Mouse (Mus musculus): ENCODE results near the gene Best1. TPM values are rescaled to one million over a fixed set of nuclear protein-coding genes. Genes with fewer than 3 reads are reported as not detected.

Gene Best1
- polyA plus RNA-seq, 1 experiment from 2014 or later = 1.1 TPM

DNA sequence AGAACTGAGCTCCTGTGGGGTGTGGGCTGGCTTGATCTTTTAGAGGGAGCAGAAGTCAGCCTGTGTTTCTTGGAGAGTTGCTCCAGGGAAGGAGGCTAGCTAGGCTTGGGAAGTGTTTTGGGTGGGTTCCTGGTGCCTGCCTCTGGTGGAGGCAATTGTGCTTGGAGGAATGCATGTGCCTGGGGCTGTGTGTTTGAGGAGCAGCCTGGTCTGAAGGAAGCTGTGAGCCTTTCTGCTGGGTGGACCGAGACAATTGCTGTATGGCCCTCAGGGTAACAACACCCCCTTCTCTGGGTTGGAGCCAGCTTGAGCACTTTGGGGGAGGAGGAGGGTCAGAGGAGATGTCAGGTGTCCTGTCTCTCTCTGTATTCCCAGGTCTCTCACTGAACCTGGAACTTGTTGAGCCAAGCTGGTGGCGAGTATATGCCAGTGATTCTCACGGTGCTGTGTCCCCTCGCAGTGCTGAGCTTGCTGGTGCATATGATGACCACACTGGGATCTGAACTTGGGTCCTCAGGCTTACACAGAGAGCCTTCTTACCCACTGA lies 17.9 kb upstream of the Best1 start:
- Histone ChIP-seq H3K4me1 (peaks cover 21% of the 10 kb centered on the region), H3K9me3 (no peaks in the 10 kb centered on the region), H3K27ac (no peak overlapping the region), H3K27me3 (peaks cover 12% of the 10 kb centered on the region; the same call in 1 of the 2 replicates), H3K4me3 (replicated peaks) (peak overlapping the region; percentile 48; the same call in 1 of the 2 replicates), H3K4me2 (peak overlapping the region; percentile 91), H3K9ac (no peak overlapping the region), H3K36me3 (replicated peaks) (no peaks in the 10 kb centered on the region)
- WGBS = 71% methylated on average over 4 of the region's 4 CpGs
- ATAC-seq (ENCODE audit: low FRiP score) = no peak

DNA sequence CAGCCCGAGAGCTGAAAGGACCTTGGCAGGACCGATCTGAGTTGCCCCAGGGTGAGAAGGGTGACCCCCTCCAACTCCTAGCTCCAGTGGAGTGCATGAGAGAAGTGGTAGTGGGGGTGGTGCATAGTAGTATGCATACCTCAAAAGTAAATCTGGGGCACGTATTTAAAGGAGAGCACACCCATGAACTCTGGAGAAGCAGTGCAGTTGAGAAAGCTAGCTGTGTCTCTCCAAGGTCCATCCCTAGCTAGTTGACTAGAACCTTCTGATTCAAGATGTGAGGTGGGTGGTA lies 17.0 kb upstream of the Best1 start:
- Histone ChIP-seq H3K4me3 (replicated peaks) (peak overlapping the region; percentile 48), H3K9ac (peak overlapping the region; percentile 56), H3K4me1 (peaks cover 21% of the 10 kb centered on the region), H3K27me3 (peaks cover 12% of the 10 kb centered on the region; the same call in 1 of the 2 replicates), H3K36me3 (replicated peaks) (no peaks in the 10 kb centered on the region), H3K4me2 (peak overlapping the region; percentile 91), H3K27ac (no peak overlapping the region), H3K9me3 (no peaks in the 10 kb centered on the region)
- WGBS = 5% methylated on average over 3 of the region's 3 CpGs
- 0 out of 2 replicates have a peak, but pooled peaks have one; percentile 4 for ATAC-seq (ENCODE audit: low FRiP score)

DNA sequence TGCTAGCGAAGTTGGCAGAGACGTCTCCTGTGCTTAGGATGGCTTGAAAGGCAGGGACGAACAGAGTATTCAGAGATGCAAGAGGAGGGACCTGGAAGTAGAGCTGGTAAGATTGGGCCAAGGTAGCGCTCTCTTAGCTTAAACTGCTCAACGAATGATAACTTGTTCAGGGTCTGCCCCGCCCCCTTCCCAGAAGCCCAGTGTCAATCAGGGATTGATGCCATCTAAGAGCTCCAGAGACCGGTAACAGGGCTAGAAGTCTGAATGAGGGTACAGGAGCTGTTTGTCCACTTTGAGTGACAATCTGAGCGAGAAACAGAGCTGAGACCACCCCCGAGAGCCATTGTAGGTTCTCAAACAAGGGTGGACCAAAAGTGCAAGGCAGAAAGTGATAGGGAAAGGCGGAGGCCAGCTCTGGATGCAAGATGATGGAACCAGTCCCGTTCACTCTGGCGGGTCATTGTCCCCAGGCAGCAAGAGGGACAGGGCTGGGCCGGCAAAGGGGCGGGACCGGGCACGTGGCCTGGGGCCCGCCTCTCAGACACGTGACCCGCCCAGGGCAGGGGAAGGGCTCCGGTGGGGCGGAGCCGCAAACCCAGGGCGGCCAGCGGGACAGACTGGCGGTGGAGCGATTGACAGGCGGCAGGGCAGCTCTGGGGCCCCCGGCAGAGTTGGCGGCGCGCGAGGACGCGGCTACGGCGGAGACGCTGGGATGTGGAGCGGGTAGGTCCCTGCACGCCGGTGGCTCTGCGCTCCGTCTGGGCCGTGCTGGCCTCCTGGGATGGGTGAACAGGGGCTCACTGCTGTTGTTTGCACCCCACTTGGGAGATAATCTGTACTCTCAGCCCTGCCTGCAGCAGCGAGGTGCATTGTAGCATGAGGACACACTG lies 16.4 kb upstream of the Best1 start:
- peaks cover 12% of the 10 kb centered on the region; the same call in 1 of the 2 replicates for H3K27me3 ChIP-seq
- no peaks in the 10 kb centered on the region for H3K36me3 ChIP-seq (replicated peaks)
- 5% methylated on average over 41 of the region's 44 CpGs for WGBS
- H3K4me3 ChIP-seq (replicated peaks) = peak overlapping the region; percentile 48
- no peaks in the 10 kb centered on the region for H3K9me3 ChIP-seq
- peak overlapping the region; percentile 56 for H3K9ac ChIP-seq
- H3K4me1 ChIP-seq = peaks cover 21% of the 10 kb centered on the region
- H3K27ac ChIP-seq = peak overlapping the region; percentile 68; the same call in 1 of the 2 replicates
- H3K4me2 ChIP-seq = peak overlapping the region; percentile 91
- ATAC-seq (ENCODE audit: low FRiP score) = peak; percentile 99

DNA sequence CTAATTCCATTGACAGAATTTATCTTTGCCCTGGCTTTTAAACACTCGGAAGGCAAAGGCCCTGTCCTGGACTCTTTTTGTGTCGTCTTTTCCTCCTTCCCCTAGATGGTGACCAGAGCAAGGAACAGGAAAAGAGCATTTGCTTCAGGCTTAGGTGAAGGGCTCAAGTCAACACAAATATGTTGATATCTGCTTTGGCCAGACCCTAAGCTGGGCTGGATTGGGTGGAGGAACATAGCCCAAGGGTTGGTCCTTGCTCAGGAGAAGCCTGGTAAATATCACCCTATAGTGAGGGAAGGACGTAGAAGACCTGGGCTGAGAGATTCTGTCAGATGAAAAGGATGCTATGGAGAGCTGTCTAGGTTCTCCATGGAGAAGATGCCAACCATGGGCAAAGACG lies 14.7 kb upstream of the Best1 start:
- WGBS = 90% methylated on average over 4 of the region's 4 CpGs
- no peak for ATAC-seq (ENCODE audit: low FRiP score)
- H3K4me1 ChIP-seq = peaks cover 21% of the 10 kb centered on the region
- no peak overlapping the region for H3K9ac ChIP-seq
- no peaks in the 10 kb centered on the region for H3K36me3 ChIP-seq (replicated peaks)
- H3K27ac ChIP-seq = no peak overlapping the region
- peaks cover 12% of the 10 kb centered on the region; the same call in 1 of the 2 replicates for H3K27me3 ChIP-seq
- H3K9me3 ChIP-seq = no peaks in the 10 kb centered on the region
- no peak overlapping the region for H3K4me3 ChIP-seq (replicated peaks)
- no peak overlapping the region for H3K4me2 ChIP-seq

DNA sequence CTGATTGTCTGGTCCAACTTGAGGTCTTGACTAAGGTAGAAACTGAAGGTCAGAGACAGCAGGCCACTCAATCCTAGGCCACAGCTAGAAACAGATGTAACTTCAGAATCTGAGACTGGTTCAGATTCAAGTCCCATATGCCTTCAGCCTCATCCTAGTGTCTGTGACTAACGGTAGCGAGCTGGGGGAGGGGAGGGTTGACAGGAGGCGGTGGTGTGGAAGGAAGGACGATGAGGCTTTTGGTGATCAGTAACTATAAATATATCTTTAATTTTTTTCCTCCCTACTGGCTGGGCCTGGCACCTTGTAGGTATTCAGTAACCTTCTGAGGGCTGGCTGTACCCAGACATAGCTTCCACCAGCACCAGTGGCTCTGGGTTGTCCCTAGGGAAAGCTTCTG lies 14.0 kb upstream of the Best1 start:
- H3K36me3 ChIP-seq (replicated peaks) = no peaks in the 10 kb centered on the region
- H3K27me3 ChIP-seq = peaks cover 12% of the 10 kb centered on the region; the same call in 1 of the 2 replicates
- no peak overlapping the region for H3K9ac ChIP-seq
- WGBS = 87% methylated on average over 4 of the region's 4 CpGs
- ATAC-seq (ENCODE audit: low FRiP score) = no peak
- no peaks in the 10 kb centered on the region for H3K9me3 ChIP-seq
- no peak overlapping the region for H3K4me3 ChIP-seq (replicated peaks)
- H3K4me1 ChIP-seq = peaks cover 21% of the 10 kb centered on the region
- no peak overlapping the region for H3K4me2 ChIP-seq
- H3K27ac ChIP-seq = no peak overlapping the region

DNA sequence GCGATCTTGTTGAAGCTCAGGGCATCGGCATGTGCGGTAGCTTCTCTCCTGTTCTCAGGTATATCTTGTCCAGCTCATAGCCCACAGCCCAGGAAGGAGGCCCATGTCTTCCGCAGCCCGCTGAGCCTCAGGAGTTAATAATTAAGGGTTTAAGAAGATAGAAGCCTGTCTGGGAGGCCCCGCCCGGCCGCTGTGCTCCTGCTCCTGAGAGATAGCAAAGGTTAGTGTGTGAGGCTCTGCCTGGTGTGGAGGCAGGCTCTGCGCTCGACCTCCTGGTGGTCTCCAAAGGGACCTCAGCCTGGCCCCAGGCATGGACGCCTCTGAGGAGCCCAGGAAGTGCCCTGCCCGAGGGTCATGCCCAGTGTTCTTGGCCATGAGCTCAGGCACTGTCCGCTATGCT lies 13.4 kb upstream of the Best1 start:
- Histone ChIP-seq H3K4me1 (peaks cover 21% of the 10 kb centered on the region), H3K4me3 (replicated peaks) (no peak overlapping the region), H3K27ac (no peak overlapping the region), H3K9me3 (no peaks in the 10 kb centered on the region), H3K27me3 (peaks cover 12% of the 10 kb centered on the region; the same call in 1 of the 2 replicates), H3K9ac (no peak overlapping the region), H3K36me3 (replicated peaks) (no peaks in the 10 kb centered on the region), H3K4me2 (no peak overlapping the region)
- WGBS = 85% methylated on average over 13 of the region's 13 CpGs
- ATAC-seq (ENCODE audit: low FRiP score) = no peak

DNA sequence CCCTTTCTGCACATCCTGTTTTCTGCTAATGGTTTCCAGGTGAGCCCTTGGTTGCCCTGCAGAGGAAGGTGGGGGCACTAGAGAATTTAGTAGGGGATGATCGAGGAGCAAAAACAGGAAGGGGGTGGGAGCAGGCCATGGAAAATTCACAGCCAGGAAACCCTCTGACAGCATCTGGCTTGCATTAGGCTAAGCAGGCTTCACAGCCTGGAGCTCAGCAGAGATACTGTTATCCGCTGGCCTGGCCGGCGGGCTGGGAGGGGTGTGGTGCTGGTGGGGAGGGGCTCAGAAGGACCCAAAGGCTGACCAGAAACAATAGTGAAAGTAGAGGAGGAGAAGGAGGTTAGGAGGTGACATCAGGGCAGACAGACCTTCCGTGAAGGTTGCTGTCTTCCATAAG lies 12.5 kb upstream of the Best1 start:
- Histone ChIP-seq H3K4me2 (no peak overlapping the region), H3K9me3 (no peaks in the 10 kb centered on the region), H3K4me3 (replicated peaks) (no peak overlapping the region), H3K36me3 (replicated peaks) (no peaks in the 10 kb centered on the region), H3K9ac (no peak overlapping the region), H3K27ac (0 out of 2 replicates have a peak overlapping the region, but pooled peaks have one; percentile 21), H3K27me3 (peaks cover 4% of the 10 kb centered on the region; the same call in 1 of the 2 replicates), H3K4me1 (peaks cover 16% of the 10 kb centered on the region)
- no peak for ATAC-seq (ENCODE audit: low FRiP score)
- 76% methylated on average over 5 of the region's 5 CpGs for WGBS

DNA sequence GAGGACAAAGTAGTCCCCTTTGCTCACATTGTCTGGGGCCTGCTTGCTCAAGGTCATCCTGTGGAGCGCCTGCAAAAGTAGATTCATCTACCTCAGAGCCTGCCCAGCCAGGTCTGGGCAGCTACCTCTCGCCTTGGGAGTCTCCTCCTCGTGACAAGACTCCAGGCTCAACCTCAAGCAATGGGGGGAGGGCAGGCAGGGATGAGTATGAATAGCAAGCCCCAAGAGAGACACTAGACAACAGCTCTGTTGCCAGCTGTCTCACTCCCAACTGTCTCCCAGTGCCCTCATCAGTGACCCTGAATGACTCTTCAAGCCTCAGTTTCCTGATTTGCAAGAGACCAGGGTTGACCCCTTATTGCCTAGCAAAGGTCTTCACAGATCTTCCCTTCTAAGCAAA lies 11.9 kb upstream of the Best1 start:
- Histone ChIP-seq H3K9ac (no peak overlapping the region), H3K36me3 (replicated peaks) (no peaks in the 10 kb centered on the region), H3K4me2 (no peak overlapping the region), H3K4me1 (peaks cover 10% of the 10 kb centered on the region), H3K27ac (0 out of 2 replicates have a peak overlapping the region, but pooled peaks have one; percentile 21), H3K27me3 (no peaks in the 10 kb centered on the region), H3K4me3 (replicated peaks) (no peak overlapping the region), H3K9me3 (no peaks in the 10 kb centered on the region)
- ATAC-seq (ENCODE audit: low FRiP score) = no peak
- WGBS = 53% methylated on average over 3 of the region's 3 CpGs

DNA sequence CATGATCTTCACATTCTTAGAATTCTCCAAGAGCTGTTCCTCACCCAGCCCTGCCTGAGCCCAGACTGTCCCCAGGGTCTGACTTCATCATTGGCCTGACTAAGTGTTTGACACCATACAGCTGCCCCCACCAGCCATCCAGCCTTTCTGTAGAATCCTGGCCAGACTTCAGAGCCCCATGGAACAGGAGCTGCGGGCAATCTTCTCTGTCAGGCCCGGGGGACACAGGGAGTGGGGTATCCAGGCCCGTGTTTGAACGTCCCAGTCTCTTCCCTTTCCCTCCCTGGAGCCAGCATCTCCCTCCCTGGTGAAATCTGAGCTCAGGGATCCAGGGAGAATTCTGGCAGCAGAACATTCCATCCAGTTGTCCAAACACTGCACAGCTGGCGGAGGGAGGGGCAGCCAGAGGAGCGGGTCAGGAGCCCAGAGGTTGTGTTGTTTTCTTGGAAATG lies 11.4 kb upstream of the Best1 start:
- no peak overlapping the region for H3K4me3 ChIP-seq (replicated peaks)
- no peak overlapping the region for H3K9ac ChIP-seq
- H3K27ac ChIP-seq = no peak overlapping the region; the same call in 1 of the 2 replicates
- no peaks in the 10 kb centered on the region for H3K9me3 ChIP-seq
- peaks cover 7% of the 10 kb centered on the region for H3K4me1 ChIP-seq
- H3K27me3 ChIP-seq = no peaks in the 10 kb centered on the region
- ATAC-seq (ENCODE audit: low FRiP score) = no peak
- H3K36me3 ChIP-seq (replicated peaks) = no peaks in the 10 kb centered on the region
- H3K4me2 ChIP-seq = no peak overlapping the region
- WGBS = 57% methylated on average over 6 of the region's 6 CpGs

DNA sequence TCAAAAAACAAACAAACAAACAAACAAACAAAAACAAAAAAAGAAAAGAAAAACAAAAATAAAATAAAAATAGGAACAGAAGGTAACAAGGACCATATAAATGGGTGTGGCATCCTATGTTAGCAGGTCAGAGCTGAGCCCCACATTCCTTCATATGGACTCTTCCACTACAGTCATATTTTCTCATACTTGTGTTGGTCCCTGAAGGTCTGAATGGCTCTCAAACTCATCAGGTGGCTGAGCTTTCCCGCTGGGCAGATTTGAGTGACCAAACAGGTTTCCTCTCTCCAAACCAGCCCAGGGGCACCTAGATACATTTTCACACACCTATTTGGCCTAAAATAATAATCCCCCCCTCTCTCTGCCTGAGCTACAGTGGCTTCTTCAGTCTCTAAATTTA lies 10.0 kb upstream of the Best1 start:
- Histone ChIP-seq H3K4me3 (replicated peaks) (no peak overlapping the region), H3K36me3 (replicated peaks) (no peaks in the 10 kb centered on the region), H3K4me1 (no peaks in the 10 kb centered on the region), H3K27ac (no peak overlapping the region), H3K9ac (no peak overlapping the region), H3K9me3 (no peaks in the 10 kb centered on the region), H3K27me3 (no peaks in the 10 kb centered on the region), H3K4me2 (no peak overlapping the region)
- 89% methylated on average over 1 of the region's 1 CpGs for WGBS
- no peak for ATAC-seq (ENCODE audit: low FRiP score)

DNA sequence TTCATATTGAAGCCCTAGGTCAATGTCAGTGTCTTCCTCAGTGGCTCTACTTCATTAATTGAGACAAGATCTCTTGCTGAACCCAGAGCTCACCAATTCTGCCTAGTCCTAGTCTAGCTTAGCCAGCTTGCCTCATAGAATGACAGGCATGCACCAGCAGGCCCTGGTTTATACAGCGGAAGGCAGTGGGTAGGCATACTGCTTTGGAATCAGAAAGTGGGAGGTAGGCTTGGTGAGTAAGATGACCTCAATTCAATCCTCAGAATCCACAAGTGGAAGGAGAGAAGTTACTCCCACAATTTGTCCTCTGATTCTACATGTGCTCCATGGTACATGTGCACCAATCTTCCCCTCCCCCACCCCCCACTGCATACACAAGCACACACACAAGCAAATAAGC lies 2.3 kb upstream of the Best1 start:
- Histone ChIP-seq H3K4me2 (no peak overlapping the region), H3K4me1 (no peaks in the 10 kb centered on the region), H3K9me3 (no peaks in the 10 kb centered on the region), H3K36me3 (replicated peaks) (no peaks in the 10 kb centered on the region), H3K27me3 (no peaks in the 10 kb centered on the region), H3K4me3 (replicated peaks) (no peak overlapping the region), H3K9ac (no peak overlapping the region), H3K27ac (no peak overlapping the region)
- ATAC-seq (ENCODE audit: low FRiP score) = no peak
- WGBS = 91% methylated on average over 1 of the region's 1 CpGs

DNA sequence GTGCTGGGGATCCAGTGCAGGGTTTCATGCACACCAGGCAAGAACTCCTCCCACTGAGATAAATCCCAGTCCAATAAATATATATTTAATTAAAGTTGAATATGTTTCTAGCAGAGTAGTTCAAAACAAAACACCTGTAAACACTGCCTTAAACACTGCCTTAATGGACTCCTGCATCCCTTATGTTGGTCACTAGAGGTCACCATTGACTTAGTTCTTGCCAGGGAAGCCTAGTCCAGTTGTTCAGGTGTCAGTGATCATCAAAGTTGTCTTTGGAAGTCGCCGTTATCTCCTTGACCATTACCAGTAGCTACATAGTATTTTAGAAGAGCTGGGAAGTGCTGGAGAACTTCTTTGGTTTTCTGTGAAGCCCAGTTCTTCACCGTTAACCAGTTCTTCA lies 1.1 kb downstream of the Best1 start:
- Histone ChIP-seq H3K4me1 (no peaks in the 10 kb centered on the region), H3K27ac (no peak overlapping the region), H3K36me3 (replicated peaks) (no peaks in the 10 kb centered on the region), H3K9me3 (no peaks in the 10 kb centered on the region), H3K9ac (no peak overlapping the region), H3K27me3 (no peaks in the 10 kb centered on the region), H3K4me2 (no peak overlapping the region), H3K4me3 (replicated peaks) (no peak overlapping the region)
- ATAC-seq (ENCODE audit: low FRiP score) = no peak
- WGBS = 30% methylated on average over 3 of the region's 3 CpGs
